Mouse (Mus musculus) ES-Bruce4 (cell line): ENCODE data around the gene Mavs.

Source experiments
- CTCF ChIP-seq: IDR thresholded peaks from one replicate; pipeline ENCODE4 v1.8.1; 2011; ENCODE audit warnings: low read depth, low read length
- EP300 ChIP-seq: IDR thresholded peaks from 2 replicates; pipeline ENCODE4 v1.6.1; 2011; ENCODE audit warnings: low read depth, low read length; ENCODE audit not compliant: insufficient read depth
- POLR2A ChIP-seq: IDR thresholded peaks from one replicate; pipeline ENCODE4 v1.8.1; 2011; ENCODE audit warnings: low read length; ENCODE audit not compliant: insufficient read depth

DNA sequence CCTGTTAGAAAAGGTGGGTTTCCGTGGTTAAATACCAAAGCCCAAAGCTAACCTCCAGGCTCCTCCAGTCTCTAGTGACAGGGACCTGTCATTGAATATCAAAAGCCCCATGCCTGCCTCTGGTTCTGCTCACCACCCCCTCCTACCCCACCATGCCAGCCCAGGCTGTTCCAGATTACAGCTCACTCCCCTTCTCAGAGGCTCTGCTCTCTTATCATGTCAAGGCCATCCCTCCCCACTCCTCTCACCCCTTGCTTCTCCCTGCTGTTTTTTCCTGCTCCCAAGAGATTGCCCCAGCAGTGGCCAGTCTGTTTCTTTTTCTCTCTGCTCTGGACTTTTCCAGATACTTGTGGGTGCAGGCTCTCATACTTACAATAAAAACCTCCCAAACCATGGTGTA is 10.3 kb upstream of the Mavs start:
- TF ChIP-seq POLR2A (no peak), CTCF (no peak), EP300 (no peak)
